Mouse (Mus musculus): ENCODE data around the gene Lmln. TPM values are rescaled to one million over a fixed set of nuclear protein-coding genes. Genes with fewer than 3 reads are reported as not detected.
"Not testable (repeated sequence)": the region's sequence is repeated elsewhere in the genome, so short reads cannot be mapped to it uniquely, and the experiment has no call there.

Lmln gene
- polyA plus RNA-seq, 1 experiment: 1.7 TPM

GRCm38 (mm10) chr16:33123938-33124820 is 61.9 kb downstream of the Lmln start:
- H3K27me3 ChIP-seq (ENCODE audit: control insufficient read depth, insufficient read depth, low read length): no peaks in the 10 kb centered on the region
- 68% methylated on average over 24 of the region's 24 CpGs for WGBS
- H3K27ac ChIP-seq (ENCODE audit: insufficient read depth, low read depth, low read length): no peak overlapping the region
- H3K4me3 ChIP-seq (ENCODE audit: low read depth, low read length): no peak overlapping the region
- no peaks in the 10 kb centered on the region for H3K4me1 ChIP-seq (ENCODE audit: control insufficient read depth, insufficient read depth, insufficient read length, low read length)
- peaks cover 8% of the 10 kb centered on the region for H3K36me3 ChIP-seq (ENCODE audit: control insufficient read depth, insufficient read depth, low read length)
- TF ChIP-seq CTCF (IDR thresholded peaks at IDR 0.05; ENCODE audit: extremely low read depth, insufficient read length, insufficient replicate concordance, low read depth, low read length) (no peak), POLR2A (IDR thresholded peaks at IDR 0.05; ENCODE audit: low read depth, low read length) (no peak)

DNA sequence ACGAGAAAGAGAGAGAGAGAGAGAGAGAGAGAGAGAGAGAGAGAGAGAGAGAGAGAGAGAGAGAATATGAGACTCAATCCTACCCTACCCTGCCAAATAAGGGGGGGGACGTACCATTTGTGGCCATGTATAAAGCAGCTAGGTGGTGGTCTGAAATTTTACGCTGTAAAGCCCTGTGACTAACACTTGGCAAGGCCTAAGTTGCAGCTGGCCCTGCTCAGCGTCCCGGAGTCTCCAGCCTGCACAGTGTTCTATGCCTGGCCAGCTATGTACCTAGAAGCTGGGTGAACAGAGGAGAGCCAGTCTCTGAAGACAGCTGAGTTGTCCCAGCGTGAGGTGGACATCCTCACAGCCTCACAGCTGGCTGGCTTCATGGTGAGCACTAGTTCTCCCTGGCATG is 64.7 kb downstream of the Lmln start:
- Histone ChIP-seq H3K4me1 (ENCODE audit: control insufficient read depth, insufficient read depth, insufficient read length, low read length) (no peaks in the 10 kb centered on the region), H3K27me3 (ENCODE audit: control insufficient read depth, insufficient read depth, low read length) (no peaks in the 10 kb centered on the region), H3K4me3 (ENCODE audit: low read depth, low read length) (no peak overlapping the region), H3K36me3 (ENCODE audit: control insufficient read depth, insufficient read depth, low read length) (peaks cover 8% of the 10 kb centered on the region), H3K27ac (ENCODE audit: insufficient read depth, low read depth, low read length) (no peak overlapping the region)
- WGBS: 84% methylated on average over 6 of the region's 6 CpGs
- TF ChIP-seq CTCF (IDR thresholded peaks at IDR 0.05; ENCODE audit: extremely low read depth, insufficient read length, insufficient replicate concordance, low read depth, low read length) (no peak), POLR2A (IDR thresholded peaks at IDR 0.05; ENCODE audit: low read depth, low read length) (no peak)

DNA sequence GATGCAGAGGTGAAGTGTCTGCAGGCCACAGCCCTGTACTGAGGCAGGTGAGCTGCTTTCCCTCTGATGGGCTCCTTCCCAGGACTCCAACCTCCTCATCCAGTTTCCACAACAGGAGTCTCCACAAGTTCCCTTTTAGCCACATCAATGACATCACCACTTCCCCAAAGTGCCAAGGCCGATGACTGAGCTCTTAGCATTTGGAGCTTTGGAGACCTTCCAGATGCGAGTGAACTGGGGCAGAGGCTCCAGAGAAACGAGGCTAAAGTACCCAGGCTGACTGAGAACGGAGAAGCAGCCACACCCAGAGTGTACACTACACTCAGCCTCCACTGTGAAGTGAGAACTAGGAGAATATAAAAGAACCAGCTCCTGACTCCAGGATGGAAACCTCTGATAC is 68.4 kb downstream of the Lmln start:
- H3K27me3 ChIP-seq (ENCODE audit: control insufficient read depth, insufficient read depth, low read length): no peaks in the 10 kb centered on the region
- 5% methylated on average over 4 of the region's 4 CpGs for WGBS

DNA sequence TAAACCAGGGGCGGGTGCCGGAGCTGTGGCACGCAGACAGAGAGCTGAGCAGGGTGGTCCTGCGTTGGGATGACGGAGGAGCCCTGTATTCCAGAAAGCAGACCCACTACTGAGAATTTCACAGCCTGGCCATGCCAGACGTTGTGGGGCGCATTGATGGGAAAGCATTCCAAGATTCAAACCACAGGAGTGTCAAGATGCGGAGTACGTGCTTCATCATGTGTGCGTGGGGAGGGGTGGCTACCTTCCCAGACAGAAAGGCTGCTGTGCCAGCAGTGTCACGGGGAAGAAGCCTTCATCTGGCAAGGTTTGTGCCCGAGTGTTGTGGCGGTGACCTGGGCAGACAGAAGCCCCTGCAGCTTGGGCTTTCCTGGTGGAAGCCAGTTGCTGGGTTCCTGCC is 70.9 kb downstream of the Lmln start:
- WGBS: 83% methylated on average over 13 of the region's 13 CpGs
- Histone ChIP-seq H3K27me3 (ENCODE audit: control insufficient read depth, insufficient read depth, low read length) (no peaks in the 10 kb centered on the region), H3K4me1 (ENCODE audit: control insufficient read depth, insufficient read depth, insufficient read length, low read length) (no peaks in the 10 kb centered on the region), H3K36me3 (ENCODE audit: control insufficient read depth, insufficient read depth, low read length) (no peaks in the 10 kb centered on the region), H3K4me3 (ENCODE audit: low read depth, low read length) (no peak overlapping the region), H3K27ac (ENCODE audit: insufficient read depth, low read depth, low read length) (no peak overlapping the region)
- TF ChIP-seq POLR2A (IDR thresholded peaks at IDR 0.05; ENCODE audit: low read depth, low read length) (no peak), CTCF (IDR thresholded peaks at IDR 0.05; ENCODE audit: extremely low read depth, insufficient read length, insufficient replicate concordance, low read depth, low read length) (no peak)

More for the DNA sequence above, 68.4 kb downstream of the Lmln start:
- Histone ChIP-seq H3K27ac (ENCODE audit: insufficient read depth, low read depth, low read length) (no peak overlapping the region), H3K4me1 (ENCODE audit: control insufficient read depth, insufficient read depth, insufficient read length, low read length) (no peaks in the 10 kb centered on the region), H3K36me3 (ENCODE audit: control insufficient read depth, insufficient read depth, low read length) (no peaks in the 10 kb centered on the region), H3K4me3 (ENCODE audit: low read depth, low read length) (no peak overlapping the region)
- TF ChIP-seq POLR2A (IDR thresholded peaks at IDR 0.05; ENCODE audit: low read depth, low read length) (no peak), CTCF (IDR thresholded peaks at IDR 0.05; ENCODE audit: extremely low read depth, insufficient read length, insufficient replicate concordance, low read depth, low read length) (no peak)

DNA sequence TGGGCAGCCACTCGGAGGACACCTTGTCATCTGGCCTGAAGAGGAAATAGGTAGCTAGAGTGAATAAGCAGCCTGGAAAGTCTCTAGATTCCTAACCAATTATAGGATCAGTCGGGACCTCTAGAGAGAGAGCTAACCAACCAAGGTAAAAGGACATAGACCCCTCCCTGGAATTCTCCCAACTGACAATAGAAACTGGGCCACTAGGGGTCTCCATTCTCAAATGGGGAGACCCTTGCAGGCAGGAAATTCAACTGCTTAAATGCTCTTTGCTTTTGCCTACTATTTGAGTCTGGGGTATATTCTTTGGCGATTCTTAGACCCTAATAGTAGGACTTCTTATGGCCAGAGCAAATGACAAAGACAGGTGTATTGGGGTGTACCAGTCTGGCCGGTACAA is 72.8 kb downstream of the Lmln start:
- Histone ChIP-seq H3K4me1 (ENCODE audit: control insufficient read depth, insufficient read depth, insufficient read length, low read length) (no peaks in the 10 kb centered on the region), H3K4me3 (ENCODE audit: low read depth, low read length) (no peak overlapping the region), H3K36me3 (ENCODE audit: control insufficient read depth, insufficient read depth, low read length) (no peaks in the 10 kb centered on the region), H3K27me3 (ENCODE audit: control insufficient read depth, insufficient read depth, low read length) (no peaks in the 10 kb centered on the region), H3K27ac (ENCODE audit: insufficient read depth, low read depth, low read length) (no peak overlapping the region)
- TF ChIP-seq CTCF (IDR thresholded peaks at IDR 0.05; ENCODE audit: extremely low read depth, insufficient read length, insufficient replicate concordance, low read depth, low read length) (no peak), POLR2A (IDR thresholded peaks at IDR 0.05; ENCODE audit: low read depth, low read length) (no peak)
- WGBS: 67% methylated on average over 4 of the region's 4 CpGs

DNA sequence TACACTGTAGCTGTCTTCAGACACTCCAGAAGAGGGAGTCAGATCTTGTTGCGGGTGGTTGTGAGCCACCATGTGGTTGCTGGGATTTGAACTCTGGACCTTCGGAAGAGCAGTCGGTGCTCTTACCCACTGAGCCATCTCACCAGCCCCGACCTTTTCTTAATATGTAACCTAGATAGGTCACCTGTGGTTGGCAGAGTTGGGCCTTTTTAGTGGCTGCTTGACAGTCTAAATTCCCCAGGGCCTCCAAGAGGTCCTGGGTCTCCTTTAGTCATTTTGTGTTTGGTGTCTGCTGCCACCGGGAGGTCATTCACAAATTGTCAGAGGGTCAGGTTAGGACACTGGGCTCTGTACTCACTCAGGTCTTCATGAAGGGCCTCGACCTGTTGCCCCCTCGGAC is 76.7 kb downstream of the Lmln start:
- H3K27ac ChIP-seq (ENCODE audit: insufficient read depth, low read depth, low read length); H3K27me3 ChIP-seq (ENCODE audit: control insufficient read depth, insufficient read depth, low read length); H3K36me3 ChIP-seq (ENCODE audit: control insufficient read depth, insufficient read depth, low read length); H3K4me3 ChIP-seq (ENCODE audit: low read depth, low read length); H3K4me1 ChIP-seq (ENCODE audit: control insufficient read depth, insufficient read depth, insufficient read length, low read length): not testable (repeated sequence)
- WGBS: 73% methylated on average over 6 of the region's 7 CpGs

GRCm38 (mm10) chr16:33141758-33142280 is 79.5 kb downstream of the Lmln start:
- TF ChIP-seq CTCF (IDR thresholded peaks at IDR 0.05; ENCODE audit: extremely low read depth, insufficient read length, insufficient replicate concordance, low read depth, low read length) (no peak), POLR2A (IDR thresholded peaks at IDR 0.05; ENCODE audit: low read depth, low read length) (no peak)
- H3K27ac ChIP-seq (ENCODE audit: insufficient read depth, low read depth, low read length): no peak overlapping the region
- no peaks in the 10 kb centered on the region for H3K4me1 ChIP-seq (ENCODE audit: control insufficient read depth, insufficient read depth, insufficient read length, low read length)
- H3K27me3 ChIP-seq (ENCODE audit: control insufficient read depth, insufficient read depth, low read length): no peaks in the 10 kb centered on the region
- WGBS: 74% methylated on average over 3 of the region's 3 CpGs
- H3K36me3 ChIP-seq (ENCODE audit: control insufficient read depth, insufficient read depth, low read length): no peaks in the 10 kb centered on the region
- H3K4me3 ChIP-seq (ENCODE audit: low read depth, low read length): no peak overlapping the region

All from small intestine, adult 2 months (tissue).